Mouse (Mus musculus) intestine, embryonic 14.5 days (tissue): ENCODE data around the gene Traf3. TPM values are rescaled to one million over a fixed set of nuclear protein-coding genes. Genes with fewer than 3 reads are reported as not detected.

ENCODE experiments used
- ATAC-seq: fragments of 200-750 bp; cut with Nextera tagmentation; replicated peaks from 2 replicates; pipeline ENCODE4 v1.8.0; 2017; ENCODE audit warnings: low read depth, moderate number of reproducible peaks, moderate TSS enrichment, moderate library complexity; ENCODE audit not compliant: low FRiP score, low TSS enrichment
- DNase-seq: peaks from one replicate; pipeline ENCODE4 v3.0.0-alpha.2; 2018; ENCODE audit warnings: low spot score
- H3K27ac ChIP-seq: fragments of 300-500 bp; sonication (generic); 2 replicates; pipeline ENCODE4 v1.5.1; 2014; ENCODE audit warnings: low read depth, mild to moderate bottlenecking, control low read depth
- H3K27me3 ChIP-seq: fragments of 300-500 bp; sonication (generic); replicated peaks from 2 replicates; pipeline ENCODE4 v1.6.1; 2014; ENCODE audit warnings: low read length, control low read depth; ENCODE audit not compliant: control insufficient read depth, insufficient read depth
- H3K36me3 ChIP-seq: fragments of 300-500 bp; sonication (generic); 2 replicates; pipeline ENCODE4 v1.6.1; 2014; ENCODE audit warnings: low read length, control low read depth; ENCODE audit not compliant: control insufficient read depth, insufficient read depth
- H3K4me1 ChIP-seq: fragments of 300-500 bp; sonication (generic); replicated peaks from 2 replicates; pipeline ENCODE4 v1.6.1; 2014; ENCODE audit warnings: low read length, control low read depth, mixed read lengths; ENCODE audit not compliant: control insufficient read depth, insufficient read depth
- H3K4me2 ChIP-seq: fragments of 300-500 bp; sonication (generic); 2 replicates; pipeline ENCODE4 v1.6.1; 2014; ENCODE audit warnings: low read length
- H3K4me3 ChIP-seq: fragments of 300-500 bp; sonication (generic); 2 replicates; pipeline ENCODE4 v1.5.1; 2014; ENCODE audit warnings: low read depth, low read length, control low read depth, mixed read lengths
- H3K9ac ChIP-seq: fragments of 300-500 bp; sonication (generic); 2 replicates; pipeline ENCODE4 v1.6.1; 2014; ENCODE audit warnings: mild to moderate bottlenecking, low read length
- H3K9me3 ChIP-seq: fragments of 300-500 bp; sonication (generic); 2 replicates; pipeline ENCODE4 v1.6.1; 2016; ENCODE audit warnings: low read length, control low read depth; ENCODE audit not compliant: control insufficient read depth
- WGBS: fragments of 180-500 bp; shearing (Covaris S2); extraction: QIAGEN DNeasy Blood & Tissue Kit; methylation state at CpG from one replicate; pipeline ENCODE4 v1.1.7; 2014; 5-methylcytosine and 5-hydroxymethylcytosine counted together
- polyA plus RNA-seq: library from polyadenylated mRNA; unstranded; fragments of >200 nt; fragmentation: Nextera tagmentation; extraction: Ambion mirVana; gene quantifications from 2 replicates; pipeline ENCODE4 v1.2.1, GENCODE M21; 2014

The Traf3 gene
- polyA plus RNA-seq, 1 experiment from 2014 or later = 9.1 TPM

- WGBS = 4% methylated on average over 6 of the region's 6 CpGs
- Histone ChIP-seq H3K9ac (no peak overlapping the region), H3K4me1 (peaks cover 8% of the 10 kb centered on the region; the same call in 1 of the 2 replicates), H3K4me2 (no peak overlapping the region), H3K4me3 (no peak overlapping the region), H3K9me3 (0 out of 2 replicates have a peak, but pooled peaks cover 1% of the 10 kb centered on the region), H3K36me3 (no peaks in the 10 kb centered on the region), H3K27ac (no peak overlapping the region), H3K27me3 (no peaks in the 10 kb centered on the region)
- peak; percentile 68 for DNase-seq
- 0 out of 2 replicates have a peak, but pooled peaks have one; percentile 42 for ATAC-seq
Observed at GRCm38 (mm10) chr12:111150236-111150596, 16.0 kb upstream of the Traf3 start.

- Histone ChIP-seq H3K27me3 (no peaks in the 10 kb centered on the region), H3K4me1 (peaks cover 8% of the 10 kb centered on the region; the same call in 1 of the 2 replicates), H3K9me3 (0 out of 2 replicates have a peak, but pooled peaks cover 3% of the 10 kb centered on the region), H3K9ac (no peak overlapping the region), H3K4me2 (no peak overlapping the region), H3K27ac (no peak overlapping the region), H3K36me3 (no peaks in the 10 kb centered on the region), H3K4me3 (no peak overlapping the region)
- DNase-seq (no peak), ATAC-seq (no peak)
- WGBS = 88% methylated on average over 5 of the region's 5 CpGs
Observed at GRCm38 (mm10) chr12:111151422-111152156, 14.6 kb upstream of the Traf3 start.

GRCm38 (mm10) chr12:111152579-111152978, 13.6 kb upstream of the Traf3 start:
- no peak for DNase-seq
- H3K4me1 ChIP-seq = peaks cover 8% of the 10 kb centered on the region; the same call in 1 of the 2 replicates
- H3K36me3 ChIP-seq = no peaks in the 10 kb centered on the region
- 0 out of 2 replicates have a peak, but pooled peaks cover 3% of the 10 kb centered on the region for H3K9me3 ChIP-seq
- H3K27me3 ChIP-seq = no peaks in the 10 kb centered on the region
- no peak overlapping the region for H3K4me2 ChIP-seq
- no peak for ATAC-seq
- H3K27ac ChIP-seq = no peak overlapping the region
- H3K4me3 ChIP-seq = no peak overlapping the region
- WGBS = 91% methylated on average over 6 of the region's 6 CpGs
- no peak overlapping the region for H3K9ac ChIP-seq

- DNase-seq = no peak
- no peaks in the 10 kb centered on the region for H3K36me3 ChIP-seq
- no peak overlapping the region for H3K4me3 ChIP-seq
- no peaks in the 10 kb centered on the region for H3K27me3 ChIP-seq
- H3K4me2 ChIP-seq = no peak overlapping the region
- 0 out of 2 replicates have a peak, but pooled peaks cover 3% of the 10 kb centered on the region for H3K9me3 ChIP-seq
- no peak overlapping the region for H3K9ac ChIP-seq
- no peak for ATAC-seq
- H3K4me1 ChIP-seq = peaks cover 8% of the 10 kb centered on the region; the same call in 1 of the 2 replicates
- 68% methylated on average over 7 of the region's 7 CpGs for WGBS
- no peak overlapping the region for H3K27ac ChIP-seq
Observed at GRCm38 (mm10) chr12:111152981-111153710, 13.0 kb upstream of the Traf3 start.

- H3K4me2 ChIP-seq = no peak overlapping the region
- DNase-seq = no peak
Observed at GRCm38 (mm10) chr12:111153946-111154345, 12.2 kb upstream of the Traf3 start.

GRCm38 (mm10) chr12:111154641-111155040, 11.5 kb upstream of the Traf3 start:
- Histone ChIP-seq H3K27ac (no peak overlapping the region), H3K9me3 (0 out of 2 replicates have a peak, but pooled peaks cover 3% of the 10 kb centered on the region), H3K27me3 (no peaks in the 10 kb centered on the region), H3K9ac (no peak overlapping the region), H3K4me2 (no peak overlapping the region), H3K4me3 (no peak overlapping the region), H3K4me1 (peaks cover 8% of the 10 kb centered on the region; the same call in 1 of the 2 replicates), H3K36me3 (no peaks in the 10 kb centered on the region)
- WGBS = 82% methylated on average over 6 of the region's 6 CpGs
- no peak for DNase-seq
- ATAC-seq = no peak

More at GRCm38 (mm10) chr12:111153946-111154345, 12.2 kb upstream of the Traf3 start:
- ATAC-seq = no peak
- Histone ChIP-seq H3K9me3 (0 out of 2 replicates have a peak, but pooled peaks cover 3% of the 10 kb centered on the region), H3K4me3 (no peak overlapping the region), H3K27me3 (no peaks in the 10 kb centered on the region), H3K9ac (no peak overlapping the region), H3K4me1 (peaks cover 8% of the 10 kb centered on the region; the same call in 1 of the 2 replicates), H3K27ac (no peak overlapping the region), H3K36me3 (no peaks in the 10 kb centered on the region)
- WGBS = 48% methylated on average over 5 of the region's 5 CpGs

- DNase-seq (no peak), ATAC-seq (no peak)
- 82% methylated on average over 1 of the region's 1 CpGs for WGBS
- Histone ChIP-seq H3K36me3 (no peaks in the 10 kb centered on the region), H3K9me3 (0 out of 2 replicates have a peak, but pooled peaks cover 3% of the 10 kb centered on the region), H3K4me3 (no peak overlapping the region), H3K4me2 (no peak overlapping the region), H3K9ac (no peak overlapping the region), H3K4me1 (peaks cover 10% of the 10 kb centered on the region; the same call in 1 of the 2 replicates), H3K27ac (no peak overlapping the region), H3K27me3 (no peaks in the 10 kb centered on the region)
Observed at GRCm38 (mm10) chr12:111155756-111156155, 10.4 kb upstream of the Traf3 start.

GRCm38 (mm10) chr12:111159659-111160428, 6.3 kb upstream of the Traf3 start:
- ATAC-seq (no peak), DNase-seq (no peak)
- 41% methylated on average over 12 of the region's 12 CpGs for WGBS
- Histone ChIP-seq H3K27ac (no peak overlapping the region), H3K4me1 (peaks cover 20% of the 10 kb centered on the region), H3K4me2 (no peak overlapping the region), H3K9ac (0 out of 2 replicates have a peak overlapping the region, but pooled peaks have one; percentile 16), H3K9me3 (0 out of 2 replicates have a peak, but pooled peaks cover 3% of the 10 kb centered on the region), H3K4me3 (no peak overlapping the region), H3K36me3 (no peaks in the 10 kb centered on the region), H3K27me3 (no peaks in the 10 kb centered on the region)
